Mouse (Mus musculus): Measurements from ENCODE around the gene Ccdc63.
"Not testable (repeated sequence)": the region's sequence is repeated elsewhere in the genome, so short reads cannot be mapped to it uniquely, and the experiment has no call there.

The Ccdc63 gene

GRCm38 (mm10) chr5:122140723-122141122, at the start of gene Ccdc63:
Ccdc63 (minus strand) TSS chr5:122140823.
- no peak for DNase-seq

- DNase-seq: no peak
These were observed 48.5 kb upstream of the Ccdc63 start for GRCm38 (mm10) chr5:122189115-122189514.

- not testable (repeated sequence) for DNase-seq
These were observed 44.2 kb upstream of the Ccdc63 start for GRCm38 (mm10) chr5:122184858-122185257.

GRCm38 (mm10) chr5:122184283-122184806, 43.7 kb upstream of the Ccdc63 start:
- no peak for DNase-seq

GRCm38 (mm10) chr5:122179665-122180064, 39.0 kb upstream of the Ccdc63 start:
- no peak for DNase-seq

GRCm38 (mm10) chr5:122176398-122176797, 35.8 kb upstream of the Ccdc63 start:
- DNase-seq: peak; percentile 51 to 76

GRCm38 (mm10) chr5:122175961-122176360, 35.3 kb upstream of the Ccdc63 start:
- DNase-seq: no peak

GRCm38 (mm10) chr5:122175402-122175801, 34.8 kb upstream of the Ccdc63 start:
- DNase-seq: no peak

- DNase-seq: peak in 1 of 2 experiments; percentile 39
These were observed 30.4 kb upstream of the Ccdc63 start for GRCm38 (mm10) chr5:122171058-122171457.

- DNase-seq: no peak
These were observed 27.9 kb upstream of the Ccdc63 start for GRCm38 (mm10) chr5:122168344-122169069.

- DNase-seq: no peak
These were observed 26.1 kb upstream of the Ccdc63 start for GRCm38 (mm10) chr5:122166636-122167161.

GRCm38 (mm10) chr5:122165233-122165915, 24.8 kb upstream of the Ccdc63 start:
- peak; percentile 45 to 47 for DNase-seq

- DNase-seq: no peak
These were observed 23.4 kb upstream of the Ccdc63 start for GRCm38 (mm10) chr5:122164011-122164410.

- DNase-seq: peak in 1 of 2 experiments; percentile 43
These were observed 22.6 kb upstream of the Ccdc63 start for GRCm38 (mm10) chr5:122163194-122163593.

- DNase-seq: peak in 1 of 2 experiments; percentile 34
These were observed 18.2 kb upstream of the Ccdc63 start for GRCm38 (mm10) chr5:122158557-122159515.

GRCm38 (mm10) chr5:122157827-122158381, 17.3 kb upstream of the Ccdc63 start, which contains the start of gene Ppp1cc:
Ppp1cc (plus strand) TSS chr5:122158278.
- DNase-seq: peak; percentile 94

GRCm38 (mm10) chr5:122156486-122156885, 15.9 kb upstream of the Ccdc63 start:
- no peak for DNase-seq

GRCm38 (mm10) chr5:122155613-122156012, 15.0 kb upstream of the Ccdc63 start:
- no peak for DNase-seq

GRCm38 (mm10) chr5:122154782-122155181, 14.2 kb upstream of the Ccdc63 start:
- DNase-seq: no peak

GRCm38 (mm10) chr5:122154006-122154405, 13.4 kb upstream of the Ccdc63 start:
- no peak for DNase-seq

- DNase-seq: not testable (repeated sequence)
These were observed 11.9 kb upstream of the Ccdc63 start for GRCm38 (mm10) chr5:122152508-122152907.

GRCm38 (mm10) chr5:122149259-122149658, 8.6 kb upstream of the Ccdc63 start:
- no peak for DNase-seq
